Mouse (Mus musculus): ENCODE data around the gene Pcgf6. TPM values are rescaled to one million over a fixed set of nuclear protein-coding genes. Genes with fewer than 3 reads are reported as not detected.
A peak's percentile ranks its signal among the peaks of the same experiment; 100 is the strongest.
"Not testable (repeated sequence)": the region's sequence is repeated elsewhere in the genome, so short reads cannot be mapped to it uniquely, and the experiment has no call there.

Gene Pcgf6
- total RNA-seq, 4 experiments from 2014 or later = 14.4 to 15.8 (median 15.1) TPM

GRCm38 (mm10) chr19:46999753-47000152 is 51.0 kb downstream of the Pcgf6 start:
- no peak for DNase-seq (ENCODE audit: low spot score in 2 of 2)

- DNase-seq (ENCODE audit: low spot score in 2 of 2) = no peak
Observed at GRCm38 (mm10) chr19:46998953-46999352, 51.8 kb downstream of the Pcgf6 start.

- no peak for DNase-seq (ENCODE audit: low spot score in 2 of 2)
Observed at GRCm38 (mm10) chr19:46998168-46998870, 52.4 kb downstream of the Pcgf6 start.

GRCm38 (mm10) chr19:46996095-46996494 is 54.6 kb downstream of the Pcgf6 start:
- DNase-seq (ENCODE audit: low spot score in 2 of 2) = no peak

- DNase-seq (ENCODE audit: low spot score in 2 of 2) = not testable (repeated sequence)
Observed at GRCm38 (mm10) chr19:46992329-46992728, 58.4 kb downstream of the Pcgf6 start.

- DNase-seq (ENCODE audit: low spot score in 2 of 2) = peak in 1 of 2 experiments; percentile 82
Observed at GRCm38 (mm10) chr19:46991145-46991544, 59.6 kb downstream of the Pcgf6 start.

- not testable (repeated sequence) for DNase-seq (ENCODE audit: low spot score in 2 of 2)
Observed at GRCm38 (mm10) chr19:46990625-46991024, 60.1 kb downstream of the Pcgf6 start.

GRCm38 (mm10) chr19:46990153-46990518 is 60.6 kb downstream of the Pcgf6 start:
- no peak for DNase-seq (ENCODE audit: low spot score in 2 of 2)

- no peak for DNase-seq (ENCODE audit: low spot score in 2 of 2)
Observed at GRCm38 (mm10) chr19:46989479-46990152, 61.1 kb downstream of the Pcgf6 start.

- no peak for DNase-seq (ENCODE audit: low spot score in 2 of 2)
Observed at GRCm38 (mm10) chr19:46988231-46989087, 62.2 kb downstream of the Pcgf6 start.

- no peak for DNase-seq (ENCODE audit: low spot score in 2 of 2)
Observed at GRCm38 (mm10) chr19:46987646-46988045, 63.1 kb downstream of the Pcgf6 start.

- DNase-seq (ENCODE audit: low spot score in 2 of 2) = no peak
Observed at GRCm38 (mm10) chr19:46984726-46985622, 65.7 kb downstream of the Pcgf6 start.

- no peak for DNase-seq (ENCODE audit: low spot score in 2 of 2)
Observed at GRCm38 (mm10) chr19:46983966-46984380, 66.7 kb downstream of the Pcgf6 start.

Other genes starting within 250 kb of the Pcgf6 start
- gene Ina, start 36.2 kb downstream of the Pcgf6 start, total RNA-seq (2022) = 100 to 1,000 TPM; 175 to 187 (median 178) TPM
- 10 to 100 TPM; 70.8 to 83.9 (median 82.1) TPM for gene Nt5c2, start 35.8 kb downstream of the Pcgf6 start, total RNA-seq (2022)
- gene Taf5, start 16.8 kb upstream of the Pcgf6 start, total RNA-seq (2022) = 1 to 10 TPM; 4.8 to 6.0 (median 5.3) TPM
- 100 to 1,000 TPM; 772 to 821 (median 786) TPM for gene Usmg5, start 39.7 kb upstream of the Pcgf6 start, total RNA-seq (2022)
- 10 to 100 TPM; 14.8 to 15.9 (median 15.3) TPM for gene Pdcd11, start 39.9 kb upstream of the Pcgf6 start, total RNA-seq (2022)
- gene Calhm2, start 87.4 kb upstream of the Pcgf6 start, total RNA-seq (2022) = 1 to 10 TPM; 4.4 to 6.6 (median 6.3) TPM
- gene Calhm1, start 93.3 kb upstream of the Pcgf6 start, total RNA-seq (2022) = not detected
- not detected for gene Calhm3, start 106.9 kb upstream of the Pcgf6 start, total RNA-seq (2022)
- 100 to 1,000 TPM; 159 to 179 (median 172) TPM for gene Neurl1a, start 127.9 kb upstream of the Pcgf6 start, total RNA-seq (2022)